Mouse (Mus musculus): Measurements from ENCODE around the gene Btaf1.
A peak's percentile ranks its signal among the peaks of the same experiment; 100 is the strongest.

Btaf1 gene

DNA sequence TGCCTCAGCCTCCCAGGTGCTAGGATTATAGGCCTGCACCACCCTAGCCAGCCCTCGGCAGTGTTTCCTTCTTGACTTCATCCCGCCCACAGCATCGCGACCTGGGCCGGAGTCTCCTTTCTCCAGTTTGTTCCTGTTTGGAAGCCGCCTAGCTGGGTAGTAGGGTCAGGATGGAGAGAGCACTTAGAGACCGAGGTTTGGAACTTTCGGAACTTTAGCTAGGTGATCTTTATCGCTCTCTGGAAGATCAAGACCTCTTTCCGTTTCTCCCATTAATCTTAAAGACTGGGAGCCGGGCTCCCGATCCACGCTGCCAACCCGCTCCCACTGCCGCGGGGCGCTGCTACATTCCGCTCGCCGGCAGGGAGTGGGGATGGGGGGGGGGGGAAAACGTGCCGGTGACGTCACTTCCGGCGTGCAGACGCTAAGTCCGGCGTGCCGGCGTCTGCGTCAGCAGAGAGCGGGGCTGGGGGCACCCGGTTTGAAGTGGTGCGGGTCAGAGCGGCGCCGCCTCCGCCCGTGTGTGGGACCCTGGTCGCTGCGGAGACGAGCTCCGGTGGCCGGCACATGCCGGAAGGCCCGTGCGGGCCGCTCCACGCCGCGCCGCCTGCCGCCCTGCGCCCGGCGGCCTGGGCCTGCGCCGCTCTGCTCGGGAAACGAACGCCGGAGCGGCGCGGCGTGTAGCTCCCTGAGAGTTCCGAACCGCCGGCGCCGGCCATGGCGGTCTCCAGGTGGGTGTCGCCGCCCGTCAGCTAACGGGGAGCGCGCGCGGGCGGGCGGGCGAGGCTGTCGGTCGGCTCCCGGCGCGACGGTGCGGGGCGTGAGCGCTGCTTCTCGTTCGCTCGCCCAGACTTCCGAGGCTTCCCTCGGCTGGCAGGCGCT, at the start of gene Btaf1:
TSS of gene Btaf1 (plus strand) at position 409 of the 882 bp plus-strand sequence.
- peak; percentile 93 to 95 for DNase-seq

GRCm38 (mm10) chr19:36877329-36877728, 48.5 kb upstream of the Btaf1 start:
- DNase-seq: no peak

DNA sequence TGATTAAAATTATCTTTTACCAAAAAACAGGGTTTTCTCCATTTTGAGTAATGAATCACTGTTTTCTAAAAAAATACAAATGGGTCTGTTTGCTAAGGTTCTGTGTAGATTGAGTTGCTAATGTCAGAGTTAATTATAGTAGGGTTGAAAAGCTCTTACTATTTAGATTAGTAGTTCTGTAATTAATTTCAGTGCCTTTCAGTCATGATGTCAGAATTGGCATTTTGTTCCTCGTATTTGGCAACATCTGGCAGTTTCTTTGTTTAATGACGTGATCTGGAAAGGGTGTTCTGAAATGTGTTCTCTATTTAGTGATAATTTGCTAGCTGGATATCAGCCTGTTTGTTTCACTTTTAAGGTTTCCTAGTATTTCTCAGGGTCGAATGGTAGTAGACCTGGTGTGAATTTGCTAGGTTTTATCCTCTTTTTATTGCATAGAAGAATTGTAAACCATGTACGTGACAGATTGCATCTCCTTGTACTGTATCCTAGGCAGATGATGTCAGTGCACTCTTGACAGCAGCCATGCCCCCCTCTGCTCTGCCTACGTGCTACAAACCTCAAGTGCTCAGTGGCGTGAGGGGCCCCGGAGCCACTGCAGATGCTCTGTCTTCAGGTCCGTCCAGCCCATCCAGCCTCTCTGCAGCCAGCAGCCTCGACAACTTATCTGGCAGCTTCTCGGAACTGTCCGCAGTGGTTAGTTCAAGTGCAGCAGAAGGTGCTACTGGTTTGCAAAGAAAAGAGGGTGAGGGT, 47.0 kb upstream of the Btaf1 start:
- DNase-seq: no peak

DNA sequence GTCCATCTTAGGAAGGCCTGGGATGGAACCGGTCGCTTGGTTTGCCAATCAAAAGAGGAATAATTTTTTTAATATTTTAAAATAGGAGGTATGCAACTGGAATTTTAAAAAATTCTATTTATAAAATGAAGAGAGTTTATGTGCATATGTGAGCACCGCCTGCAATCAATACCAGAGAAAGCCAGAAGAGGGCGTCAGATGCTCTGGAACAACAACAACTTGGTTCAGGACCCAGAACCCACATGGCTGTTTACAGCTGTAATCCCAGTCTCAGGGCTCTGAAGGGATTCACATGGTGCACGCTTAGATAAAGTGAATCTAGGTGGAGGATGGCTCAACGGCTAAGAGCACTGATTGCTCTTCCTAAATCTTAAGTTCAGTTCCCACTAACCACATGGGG, 42.8 kb upstream of the Btaf1 start:
- peak; percentile 60 to 64 for DNase-seq

GRCm38 (mm10) chr19:36886316-36886715, 39.6 kb upstream of the Btaf1 start:
- peak; percentile 48 to 50 for DNase-seq

DNA sequence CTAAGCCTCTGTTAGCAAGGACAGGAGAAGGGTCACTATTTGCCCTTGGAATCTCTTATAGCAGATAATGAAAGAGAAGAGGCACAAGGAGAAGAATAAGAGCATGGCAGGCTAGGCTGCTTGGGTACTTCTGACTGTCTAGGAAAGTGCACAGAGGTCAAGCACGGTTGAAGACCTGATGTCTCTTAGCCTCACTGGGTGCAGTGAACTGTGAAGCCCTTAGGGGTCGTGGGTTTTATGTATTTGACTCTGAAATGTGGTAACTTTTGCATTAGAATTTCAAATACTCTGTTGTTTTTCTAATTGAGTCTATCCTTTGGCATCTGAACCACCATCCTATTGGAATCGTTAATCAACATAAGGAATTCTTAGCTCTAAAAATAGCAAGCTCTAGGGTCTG, 38.2 kb upstream of the Btaf1 start:
- no peak for DNase-seq

GRCm38 (mm10) chr19:36891746-36892145, 34.1 kb upstream of the Btaf1 start:
- no peak for DNase-seq

- no peak for DNase-seq
Measured at GRCm38 (mm10) chr19:36896791-36897569, 28.9 kb upstream of the Btaf1 start.

GRCm38 (mm10) chr19:36897778-36898177, 28.1 kb upstream of the Btaf1 start:
- peak; percentile 61 to 62 for DNase-seq

DNA sequence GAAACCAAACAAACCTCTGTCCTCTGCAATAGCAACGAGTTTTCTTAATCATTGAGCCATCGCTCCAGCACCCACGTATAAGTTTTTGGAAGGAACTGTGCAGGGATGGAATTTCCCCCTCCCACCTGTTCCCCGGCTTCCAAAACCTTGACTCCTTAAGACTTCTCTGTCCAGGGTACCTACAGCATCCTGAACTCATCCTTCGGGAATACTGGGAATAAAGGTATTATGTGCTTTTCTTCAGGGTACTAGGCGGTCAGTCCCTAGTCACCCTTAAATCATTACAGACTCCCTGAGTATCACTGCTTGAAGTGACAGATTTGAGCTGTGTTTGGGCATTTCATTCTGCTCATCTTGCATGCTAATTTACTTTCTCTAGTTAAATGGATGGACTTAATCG, 22.5 kb upstream of the Btaf1 start:
- DNase-seq: no peak

GRCm38 (mm10) chr19:36904211-36905007, 21.5 kb upstream of the Btaf1 start:
- peak; percentile 82 to 83 for DNase-seq

DNA sequence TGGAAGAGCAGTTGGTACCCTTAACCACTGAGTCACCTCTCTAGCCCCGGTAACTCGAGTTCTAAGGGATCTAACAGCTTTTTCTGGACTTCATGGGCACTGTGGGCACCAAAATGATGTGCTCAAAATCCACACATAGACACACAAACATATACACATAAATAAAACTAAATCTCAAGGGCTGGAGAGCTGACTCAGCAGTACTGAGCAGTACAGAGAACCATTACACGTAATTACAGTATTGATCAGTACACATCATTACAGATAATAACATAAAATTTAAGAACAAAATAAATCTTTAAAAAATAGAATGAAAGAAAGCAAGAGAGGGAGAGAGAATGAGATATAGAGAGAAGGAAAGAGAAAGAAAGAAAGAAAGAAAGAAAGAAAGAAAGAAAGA, 16.7 kb upstream of the Btaf1 start:
- DNase-seq: no peak

GRCm38 (mm10) chr19:36909676-36910292, 16.1 kb upstream of the Btaf1 start:
- DNase-seq: peak; percentile 87 to 92

GRCm38 (mm10) chr19:36910424-36911045, 15.3 kb upstream of the Btaf1 start:
- no peak for DNase-seq

- DNase-seq: no peak
Measured at GRCm38 (mm10) chr19:36913064-36913463, 12.8 kb upstream of the Btaf1 start.

DNA sequence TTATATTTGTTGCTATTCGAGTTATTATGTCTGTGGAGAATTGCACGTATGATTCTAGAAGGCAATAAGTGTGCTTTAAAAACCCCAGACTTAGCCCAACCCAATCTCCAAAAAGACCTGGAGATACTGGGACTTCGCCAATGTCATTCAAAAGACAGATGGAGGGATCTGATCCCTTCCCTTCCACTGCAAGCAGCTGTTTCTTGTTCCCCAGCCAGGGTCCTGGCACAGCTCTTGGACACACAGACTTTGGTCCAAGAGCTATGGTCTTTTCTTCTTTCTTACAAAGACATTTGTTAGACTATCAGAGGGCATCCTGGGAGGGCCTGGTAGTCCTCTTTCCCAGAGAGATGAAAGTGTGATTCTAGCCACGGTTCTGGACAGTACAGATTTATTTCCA, 9.7 kb upstream of the Btaf1 start:
- peak; percentile 68 to 74 for DNase-seq

GRCm38 (mm10) chr19:36916876-36917389, 8.9 kb upstream of the Btaf1 start:
- DNase-seq: no peak

GRCm38 (mm10) chr19:36918441-36919301, 7.2 kb upstream of the Btaf1 start:
- peak; percentile 90 to 93 for DNase-seq

DNA sequence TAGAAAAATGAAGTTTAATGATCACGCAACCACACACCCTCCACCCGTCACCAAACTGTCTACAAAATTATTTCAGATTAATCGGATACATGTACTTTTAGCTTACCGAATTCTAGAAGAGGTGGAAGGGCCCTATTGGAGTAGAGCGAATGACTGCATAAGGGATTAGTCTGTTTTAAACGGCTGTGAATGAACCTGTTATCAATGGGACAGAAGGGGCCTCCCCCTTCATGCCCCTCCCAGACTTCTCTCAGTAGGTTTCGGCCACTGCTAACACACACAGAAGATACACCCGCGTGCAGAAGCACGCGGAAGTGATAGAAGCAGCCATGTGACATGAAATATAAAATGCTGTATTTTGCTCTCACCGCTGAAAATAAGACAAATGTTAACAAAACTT, 6.4 kb upstream of the Btaf1 start, which contains the start of gene Fgfbp3:
TSS of gene Fgfbp3 (minus strand) at position 150 of the 400 bp plus-strand sequence.
- DNase-seq: peak in 1 of 2 experiments; percentile 26

DNA sequence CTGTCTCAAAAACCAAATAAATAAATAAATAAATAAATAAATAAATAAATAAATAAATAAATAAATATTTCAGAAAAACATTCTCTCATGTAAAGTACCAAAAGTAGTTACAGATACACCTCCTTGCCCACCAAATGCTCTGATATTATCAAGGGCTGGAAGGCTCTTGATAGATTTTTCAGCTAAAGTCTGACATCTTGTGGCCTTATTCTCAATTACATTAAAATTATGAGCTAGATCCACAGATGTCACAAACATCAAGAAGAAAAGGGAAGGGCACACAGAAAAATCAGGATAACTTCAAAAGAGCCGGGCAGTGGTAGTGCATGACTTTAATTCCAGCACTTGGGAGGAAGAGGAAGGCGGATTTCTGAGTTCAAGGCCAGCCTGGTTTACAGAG, 3.9 kb upstream of the Btaf1 start:
- DNase-seq: peak in 1 of 2 experiments; percentile 78
